Mouse (Mus musculus): ENCODE measurements at regions not wholly inside any gene's neighbourhood (a gene's known extent, or its start where the extent isn't known, plus 50 kb on each side); places are given as distances from the start of the nearest gene placed in this dataset.
A peak's percentile ranks its signal among the peaks of the same experiment; 100 is the strongest.

DNA sequence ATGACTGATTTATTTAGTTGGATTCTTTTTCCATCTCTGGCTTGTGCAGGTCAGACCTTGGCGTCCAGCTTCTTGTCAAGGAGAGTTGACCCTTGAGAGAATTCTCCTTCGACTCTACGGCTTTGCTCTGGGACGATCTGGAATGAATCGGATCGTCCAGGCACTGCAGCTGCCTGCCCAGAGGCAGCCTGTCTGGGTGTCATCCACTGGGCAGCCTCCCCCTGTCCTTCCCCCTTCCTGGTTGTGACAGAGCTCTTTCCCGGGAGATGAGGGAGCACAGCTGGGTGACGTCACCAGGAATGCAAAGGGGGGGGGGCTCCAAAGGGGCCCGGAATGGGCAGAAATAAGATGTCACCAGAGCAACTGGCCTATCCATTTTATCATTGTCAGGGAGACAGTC lies 101.9 kb downstream of the Gm525 start:
- no peak overlapping the region for H3K9ac ChIP-seq (ENCODE audit: low read length)
- no peaks in the 10 kb centered on the region for H3K27me3 ChIP-seq (ENCODE audit: control insufficient read depth, insufficient read depth, low read length)
- H3K4me3 ChIP-seq (ENCODE audit: low read length): no peak overlapping the region
- peak overlapping the region; percentile 30; the same call in 1 of the 2 replicates for H3K4me2 ChIP-seq (ENCODE audit: low read depth, low read length)
- no peaks in the 10 kb centered on the region for H3K9me3 ChIP-seq (replicated peaks; ENCODE audit: control insufficient read depth, low read length)
- H3K27ac ChIP-seq (ENCODE audit: low read length): no peak overlapping the region
- no peak for ATAC-seq (replicated peaks; ENCODE audit: extremely low read depth, insufficient read depth, low FRiP score)
- no peaks in the 10 kb centered on the region for H3K36me3 ChIP-seq (ENCODE audit: control insufficient read depth, insufficient read depth)
- H3K4me1 ChIP-seq (ENCODE audit: control insufficient read depth, insufficient read depth, low read length): peaks cover 5% of the 10 kb centered on the region
- 9% methylated on average over 9 of the region's 9 CpGs for WGBS

DNA sequence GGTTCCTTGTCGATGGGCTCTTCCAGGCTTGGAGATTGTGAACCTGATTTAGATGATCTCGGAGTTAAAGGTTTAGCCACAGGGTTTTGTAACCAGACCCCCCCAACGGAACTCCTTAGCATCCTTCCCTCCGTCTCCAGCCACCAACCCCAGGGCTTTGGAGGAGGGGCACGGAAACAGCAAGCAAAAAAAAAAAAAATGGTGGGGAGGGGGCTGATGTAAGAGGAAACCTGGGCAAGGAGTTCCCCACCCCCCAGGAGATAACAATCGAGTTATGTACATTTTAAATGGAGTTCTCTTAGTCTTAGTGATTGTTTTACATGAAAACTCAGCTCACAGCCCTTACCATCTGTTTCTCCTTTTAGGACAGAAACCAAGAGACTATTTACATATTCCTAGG lies 101.3 kb downstream of the Gm525 start:
- no peak for ATAC-seq (replicated peaks; ENCODE audit: extremely low read depth, insufficient read depth, low FRiP score)
- Histone ChIP-seq H3K9me3 (replicated peaks; ENCODE audit: control insufficient read depth, low read length) (no peaks in the 10 kb centered on the region), H3K9ac (ENCODE audit: low read length) (no peak overlapping the region)

GRCm38 (mm10) chr11:89165278-89165677 lies 91.6 kb downstream of the Gm525 start:
- Histone ChIP-seq H3K36me3 (ENCODE audit: control insufficient read depth, insufficient read depth) (no peaks in the 10 kb centered on the region), H3K4me2 (ENCODE audit: low read depth, low read length) (no peak overlapping the region), H3K9ac (ENCODE audit: low read length) (no peak overlapping the region), H3K27me3 (ENCODE audit: control insufficient read depth, insufficient read depth, low read length) (no peaks in the 10 kb centered on the region), H3K27ac (ENCODE audit: low read length) (no peak overlapping the region), H3K4me1 (ENCODE audit: control insufficient read depth, insufficient read depth, low read length) (no peaks in the 10 kb centered on the region), H3K4me3 (ENCODE audit: low read length) (no peak overlapping the region), H3K9me3 (replicated peaks; ENCODE audit: control insufficient read depth, low read length) (no peaks in the 10 kb centered on the region)
- WGBS: 15% methylated on average over 6 of the region's 6 CpGs
- ATAC-seq (replicated peaks; ENCODE audit: extremely low read depth, insufficient read depth, low FRiP score): no peak

More for the DNA sequence above, 101.3 kb downstream of the Gm525 start:
- no peak overlapping the region; the same call in 1 of the 2 replicates for H3K4me2 ChIP-seq (ENCODE audit: low read depth, low read length)
- no peaks in the 10 kb centered on the region for H3K27me3 ChIP-seq (ENCODE audit: control insufficient read depth, insufficient read depth, low read length)
- WGBS: 39% methylated on average over 6 of the region's 6 CpGs
- peaks cover 5% of the 10 kb centered on the region for H3K4me1 ChIP-seq (ENCODE audit: control insufficient read depth, insufficient read depth, low read length)
- H3K4me3 ChIP-seq (ENCODE audit: low read length): no peak overlapping the region
- no peak overlapping the region for H3K27ac ChIP-seq (ENCODE audit: low read length)
- no peaks in the 10 kb centered on the region for H3K36me3 ChIP-seq (ENCODE audit: control insufficient read depth, insufficient read depth)

DNA sequence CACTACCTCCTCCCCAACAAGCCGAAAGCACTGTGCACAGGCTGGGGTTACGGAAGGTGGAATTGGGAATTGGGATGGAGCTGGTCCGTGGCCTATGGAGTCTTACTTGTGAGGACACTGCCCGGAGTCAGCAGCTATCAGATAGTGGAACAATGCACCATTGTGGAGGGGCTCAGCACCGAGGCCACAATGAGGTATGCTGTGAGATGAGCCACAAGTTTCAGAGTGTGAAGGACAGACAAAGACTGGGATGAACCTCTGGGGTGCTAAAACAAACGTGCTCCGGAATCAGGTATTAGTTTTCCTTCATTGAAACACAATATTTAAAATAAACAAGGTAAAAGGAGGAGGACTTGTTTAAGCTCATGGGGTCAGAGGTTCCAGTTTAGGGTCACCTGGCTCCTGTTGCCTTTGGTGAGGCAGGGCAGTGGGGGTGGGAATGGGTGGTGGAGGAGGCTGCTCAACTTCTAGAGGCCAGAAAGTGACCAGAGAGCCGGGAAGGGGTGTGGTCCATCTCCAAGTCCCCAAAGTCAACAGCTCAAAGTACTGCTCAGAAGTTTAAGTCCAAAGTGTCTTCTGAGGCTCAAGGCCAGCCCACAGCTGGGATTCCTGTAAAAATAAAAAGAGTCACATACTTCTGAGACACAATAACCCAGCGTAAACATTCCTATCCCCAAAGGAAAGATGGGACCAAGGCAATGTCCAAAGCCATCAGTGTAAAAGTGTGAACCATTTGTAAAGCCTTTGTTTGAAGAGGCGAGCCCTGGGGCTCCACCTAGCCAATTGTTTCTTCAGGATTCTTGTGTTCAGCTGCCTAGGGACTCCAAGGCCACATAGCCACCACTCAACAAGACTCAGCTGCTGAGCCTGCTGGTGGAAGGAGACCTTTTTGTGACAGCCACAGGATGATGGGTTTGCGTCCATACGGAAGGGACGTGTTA lies 80.1 kb downstream of the Gm525 start:
- no peaks in the 10 kb centered on the region for H3K27me3 ChIP-seq (ENCODE audit: control insufficient read depth, insufficient read depth, low read length)
- no peaks in the 10 kb centered on the region for H3K4me1 ChIP-seq (ENCODE audit: control insufficient read depth, insufficient read depth, low read length)
- ATAC-seq (replicated peaks; ENCODE audit: extremely low read depth, insufficient read depth, low FRiP score): no peak
- no peak overlapping the region for H3K9ac ChIP-seq (ENCODE audit: low read length)
- H3K4me2 ChIP-seq (ENCODE audit: low read depth, low read length): no peak overlapping the region
- H3K9me3 ChIP-seq (replicated peaks; ENCODE audit: control insufficient read depth, low read length): no peaks in the 10 kb centered on the region
- H3K36me3 ChIP-seq (ENCODE audit: control insufficient read depth, insufficient read depth): no peaks in the 10 kb centered on the region
- H3K4me3 ChIP-seq (ENCODE audit: low read length): no peak overlapping the region
- 76% methylated on average over 13 of the region's 13 CpGs for WGBS
- no peak overlapping the region for H3K27ac ChIP-seq (ENCODE audit: low read length)

- Histone ChIP-seq H3K27ac (ENCODE audit: low read length) (no peak overlapping the region), H3K36me3 (ENCODE audit: control insufficient read depth, insufficient read depth) (no peaks in the 10 kb centered on the region), H3K4me2 (ENCODE audit: low read depth, low read length) (no peak overlapping the region), H3K9ac (ENCODE audit: low read length) (no peak overlapping the region), H3K4me1 (ENCODE audit: control insufficient read depth, insufficient read depth, low read length) (peaks cover 7% of the 10 kb centered on the region), H3K4me3 (ENCODE audit: low read length) (no peak overlapping the region), H3K27me3 (ENCODE audit: control insufficient read depth, insufficient read depth, low read length) (no peaks in the 10 kb centered on the region), H3K9me3 (replicated peaks; ENCODE audit: control insufficient read depth, low read length) (no peaks in the 10 kb centered on the region)
- WGBS: 88% methylated on average over 8 of the region's 8 CpGs
- no peak for ATAC-seq (replicated peaks; ENCODE audit: extremely low read depth, insufficient read depth, low FRiP score)
These were observed 74.3 kb downstream of the Gm525 start for GRCm38 (mm10) chr11:89147990-89148389.

GRCm38 (mm10) chr11:89145281-89145945 lies 71.8 kb downstream of the Gm525 start:
- H3K9me3 ChIP-seq (replicated peaks; ENCODE audit: control insufficient read depth, low read length): no peaks in the 10 kb centered on the region
- no peak overlapping the region; the same call in 1 of the 2 replicates for H3K4me3 ChIP-seq (ENCODE audit: low read length)
- H3K36me3 ChIP-seq (ENCODE audit: control insufficient read depth, insufficient read depth): no peaks in the 10 kb centered on the region
- no peaks in the 10 kb centered on the region for H3K27me3 ChIP-seq (ENCODE audit: control insufficient read depth, insufficient read depth, low read length)
- H3K4me1 ChIP-seq (ENCODE audit: control insufficient read depth, insufficient read depth, low read length): peaks cover 7% of the 10 kb centered on the region
- WGBS: 28% methylated on average over 19 of the region's 19 CpGs
- no peak overlapping the region for H3K27ac ChIP-seq (ENCODE audit: low read length)
- peak; percentile 72 for ATAC-seq (replicated peaks; ENCODE audit: extremely low read depth, insufficient read depth, low FRiP score)
- H3K9ac ChIP-seq (ENCODE audit: low read length): no peak overlapping the region
- H3K4me2 ChIP-seq (ENCODE audit: low read depth, low read length): peak overlapping the region; percentile 49

GRCm38 (mm10) chr11:89142527-89143154 lies 69.0 kb downstream of the Gm525 start:
- no peaks in the 10 kb centered on the region for H3K9me3 ChIP-seq (replicated peaks; ENCODE audit: control insufficient read depth, low read length)
- ATAC-seq (replicated peaks; ENCODE audit: extremely low read depth, insufficient read depth, low FRiP score): no peak
- 60% methylated on average over 9 of the region's 9 CpGs for WGBS
- no peaks in the 10 kb centered on the region for H3K27me3 ChIP-seq (ENCODE audit: control insufficient read depth, insufficient read depth, low read length)
- no peak overlapping the region for H3K9ac ChIP-seq (ENCODE audit: low read length)
- no peak overlapping the region for H3K27ac ChIP-seq (ENCODE audit: low read length)
- no peak overlapping the region for H3K4me2 ChIP-seq (ENCODE audit: low read depth, low read length)
- H3K4me1 ChIP-seq (ENCODE audit: control insufficient read depth, insufficient read depth, low read length): peaks cover 7% of the 10 kb centered on the region
- H3K36me3 ChIP-seq (ENCODE audit: control insufficient read depth, insufficient read depth): no peaks in the 10 kb centered on the region
- no peak overlapping the region for H3K4me3 ChIP-seq (ENCODE audit: low read length)

All from heart, embryonic 16.5 days (tissue).